Mouse (Mus musculus) myocyte (in vitro differentiated cells): ENCODE measurements at regions not wholly inside any gene's neighbourhood (a gene's known extent, or its start where the extent isn't known, plus 50 kb on each side); places are given as distances from the start of the nearest gene placed in this dataset.

Source experiments
- POLR2A ChIP-seq: IDR thresholded peaks from one replicate; pipeline ENCODE4 v1.6.1; 2011; ENCODE audit warnings: low read depth, mild to moderate bottlenecking, control low read depth, moderate library complexity; ENCODE audit not compliant: insufficient read length
- USF1 ChIP-seq: IDR thresholded peaks from one replicate; pipeline ENCODE4 v1.6.1; 2011; ENCODE audit warnings: low read depth, mild to moderate bottlenecking, control low read depth, moderate library complexity

- TF ChIP-seq POLR2A: no peak
- no peak for TF ChIP-seq USF1
Measured at GRCm38 (mm10) chr17:49155001-49155515, 222.9 kb downstream of the Lrfn2 start.
